Mouse (Mus musculus) kidney, adult 2 months (tissue): ENCODE data around the gene Gm20696. TPM values are rescaled to one million over a fixed set of nuclear protein-coding genes. Genes with fewer than 3 reads are reported as not detected.

Experiments used
- DNase-seq: peaks from one replicate; pipeline ENCODE4 v3.0.0; 2021
- H3K27ac ChIP-seq: fragments of 200-500 bp; 2 replicates; pipeline ENCODE4 v1.5.1; 2012; ENCODE audit warnings: low read depth, low read length, control low read depth, inconsistent platforms; ENCODE audit not compliant: insufficient read depth
- H3K27me3 ChIP-seq: fragments of 200-500 bp; replicated peaks from 2 replicates; pipeline ENCODE4 v1.6.1; 2012; ENCODE audit warnings: mild to moderate bottlenecking, moderate library complexity, low read length, inconsistent platforms; ENCODE audit not compliant: control insufficient read depth, insufficient read depth
- H3K36me3 ChIP-seq: fragments of 200-500 bp; 2 replicates; pipeline ENCODE4 v1.6.1; 2012; ENCODE audit warnings: mild to moderate bottlenecking, moderate library complexity, low read length, inconsistent platforms; ENCODE audit not compliant: control insufficient read depth, insufficient read depth
- H3K4me1 ChIP-seq: fragments of 200-500 bp; 2 replicates; pipeline ENCODE4 v1.6.1; 2011; ENCODE audit warnings: low read length; ENCODE audit not compliant: control insufficient read depth, insufficient read depth
- H3K4me3 ChIP-seq: fragments of 200-500 bp; 2 replicates; pipeline ENCODE4 v1.5.1; 2011; ENCODE audit warnings: mild to moderate bottlenecking, low read depth, low read length, control low read depth; ENCODE audit not compliant: insufficient read depth
- CTCF ChIP-seq: fragments of 200-500 bp; conservative IDR thresholded peaks from 2 replicates; pipeline ENCODE4 v1.5.1; 2011; ENCODE audit warnings: low read depth, mild to moderate bottlenecking, control low read depth, low read length, moderate library complexity, mixed read lengths; ENCODE audit not compliant: insufficient read depth, insufficient read length
- POLR2A ChIP-seq: fragments of 200-500 bp; IDR thresholded peaks from one replicate; pipeline ENCODE4 v1.6.1; 2011; ENCODE audit warnings: low read depth, low read length, control low read depth
- WGBS: fragments of 180-500 bp; shearing (Covaris S2); methylation state at CpG from one replicate; pipeline ENCODE4 v1.1.7; 2018; 5-methylcytosine and 5-hydroxymethylcytosine counted together
- polyA plus RNA-seq: library from polyadenylated mRNA; depleted of rRNA; stranded (reverse); fragments of >200 nt; gene quantifications from 2 replicates; pipeline ENCODE4 v1.2.3, GENCODE M21; 2012

The Gm20696 gene
- polyA plus RNA-seq, 1 experiment: 0.31 TPM

DNA sequence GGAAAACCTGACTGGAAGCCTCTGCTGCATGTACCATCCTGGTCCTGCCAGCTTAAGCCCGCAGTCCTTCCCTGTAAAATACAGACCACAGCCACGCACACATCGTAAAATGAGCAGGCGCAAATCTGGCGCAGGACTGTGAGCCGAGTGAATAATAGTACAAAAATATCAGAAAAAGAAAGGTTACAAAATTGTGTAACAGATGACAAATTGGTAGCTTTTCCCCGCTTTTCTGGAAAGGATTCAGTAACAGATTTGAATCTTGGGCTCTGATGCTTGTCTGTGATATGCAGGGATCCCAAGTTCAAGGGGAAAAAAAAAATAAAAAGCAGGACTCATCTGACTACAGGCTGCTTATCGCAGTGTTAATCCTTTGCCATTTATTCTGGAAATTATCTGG lies 289.9 kb downstream of the Gm20696 start:
- H3K4me3 ChIP-seq: no peak overlapping the region
- no peak for DNase-seq
- no peak overlapping the region for H3K27ac ChIP-seq
- H3K36me3 ChIP-seq: no peaks in the 10 kb centered on the region
- H3K27me3 ChIP-seq: no peaks in the 10 kb centered on the region
- no peaks in the 10 kb centered on the region for H3K4me1 ChIP-seq
- WGBS: 92% methylated on average over 8 of the region's 8 CpGs
- no peak for TF ChIP-seq POLR2A
- no peak for TF ChIP-seq CTCF

DNA sequence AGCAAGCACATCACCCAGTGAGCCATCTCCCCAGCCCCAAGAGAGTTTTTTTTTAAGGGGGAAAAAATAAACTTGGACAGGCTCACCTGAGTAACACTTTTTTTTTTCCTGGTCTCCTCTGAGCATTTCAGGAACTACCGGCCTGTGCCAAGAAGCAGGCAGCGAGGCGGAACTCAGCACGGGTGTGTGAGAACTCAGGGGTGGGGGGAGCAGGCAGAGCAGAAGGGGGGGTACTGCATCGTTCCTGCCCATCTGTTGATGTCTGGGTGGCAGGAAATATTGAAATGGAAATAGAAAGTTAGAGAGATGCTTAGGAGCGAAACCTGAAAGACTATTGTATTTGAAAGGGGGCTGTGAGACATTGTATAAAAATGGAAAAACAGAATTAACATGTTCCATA lies 290.7 kb downstream of the Gm20696 start:
- Histone ChIP-seq H3K27ac (no peak overlapping the region), H3K36me3 (no peaks in the 10 kb centered on the region), H3K4me3 (no peak overlapping the region), H3K4me1 (no peaks in the 10 kb centered on the region), H3K27me3 (no peaks in the 10 kb centered on the region)
- peak; percentile 54 for DNase-seq
- TF ChIP-seq POLR2A: no peak
- no peak for TF ChIP-seq CTCF
- 33% methylated on average over 6 of the region's 6 CpGs for WGBS

DNA sequence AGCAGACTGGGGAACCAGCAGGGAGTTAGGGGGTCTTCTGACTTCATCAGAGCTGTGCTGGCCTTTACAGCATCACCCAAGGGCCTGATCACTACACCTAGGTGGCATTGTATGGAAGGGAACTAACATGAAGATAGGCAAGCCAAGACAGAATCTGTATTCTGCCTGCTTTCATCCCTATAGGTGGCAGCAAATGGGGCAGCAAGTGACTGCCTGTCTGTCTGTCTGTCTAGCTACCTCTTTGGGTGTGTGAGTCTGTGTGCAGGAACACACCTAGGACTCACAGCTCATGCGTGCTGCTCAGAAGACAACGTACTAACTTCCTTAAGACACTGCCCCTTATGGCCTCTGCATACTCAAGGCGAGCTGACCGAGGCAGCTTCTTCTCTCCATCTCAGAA lies 291.2 kb downstream of the Gm20696 start:
- DNase-seq: no peak
- no peak overlapping the region for H3K4me3 ChIP-seq
- H3K4me1 ChIP-seq: no peaks in the 10 kb centered on the region
- 29% methylated on average over 4 of the region's 4 CpGs for WGBS
- no peaks in the 10 kb centered on the region for H3K27me3 ChIP-seq
- H3K27ac ChIP-seq: no peak overlapping the region
- TF ChIP-seq CTCF: no peak
- no peak for TF ChIP-seq POLR2A
- no peaks in the 10 kb centered on the region for H3K36me3 ChIP-seq

DNA sequence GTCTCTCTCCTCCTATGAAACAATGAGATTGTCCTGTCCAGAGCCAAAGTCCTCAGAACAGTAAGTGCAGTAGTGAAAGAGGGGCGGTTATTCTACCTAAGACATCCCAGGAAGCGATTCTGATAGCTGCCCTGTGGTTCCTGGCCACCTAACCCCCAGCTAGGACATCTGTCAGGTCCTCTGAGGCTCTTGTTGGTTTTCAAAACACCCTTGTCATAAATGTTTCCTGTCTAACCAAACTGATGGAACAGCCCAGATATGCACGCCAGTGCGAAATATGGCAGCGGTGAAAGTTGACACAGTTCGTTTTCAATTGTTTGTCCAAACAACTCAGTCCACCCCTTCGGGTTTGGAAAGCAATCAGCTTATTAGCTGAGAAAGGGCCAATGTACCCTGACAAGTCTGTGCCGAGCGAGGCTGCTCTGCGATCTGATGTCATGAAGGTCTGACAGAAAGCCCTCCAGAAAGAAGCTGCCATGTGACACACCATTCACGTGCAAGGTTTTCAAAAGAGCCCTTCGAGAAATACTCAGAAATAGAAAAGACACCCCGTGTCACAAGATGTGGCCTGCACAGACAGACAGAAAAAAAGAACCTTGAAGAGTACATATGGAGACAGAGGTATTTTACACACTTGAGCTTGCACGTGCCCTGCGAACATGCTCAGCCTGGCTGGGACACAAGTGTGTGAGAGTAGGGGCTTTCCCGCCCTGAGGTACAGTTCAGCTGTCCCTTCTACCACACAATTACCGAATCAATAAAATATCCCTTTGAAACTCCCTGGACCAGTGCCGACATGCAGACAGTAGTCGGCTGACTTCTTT lies 291.9 kb downstream of the Gm20696 start:
- no peaks in the 10 kb centered on the region for H3K36me3 ChIP-seq
- H3K27ac ChIP-seq: no peak overlapping the region
- WGBS: 56% methylated on average over 19 of the region's 19 CpGs
- H3K4me1 ChIP-seq: no peaks in the 10 kb centered on the region
- H3K27me3 ChIP-seq: no peaks in the 10 kb centered on the region
- DNase-seq: peak; percentile 59
- TF ChIP-seq POLR2A (no peak), CTCF (no peak)
- no peak overlapping the region for H3K4me3 ChIP-seq

DNA sequence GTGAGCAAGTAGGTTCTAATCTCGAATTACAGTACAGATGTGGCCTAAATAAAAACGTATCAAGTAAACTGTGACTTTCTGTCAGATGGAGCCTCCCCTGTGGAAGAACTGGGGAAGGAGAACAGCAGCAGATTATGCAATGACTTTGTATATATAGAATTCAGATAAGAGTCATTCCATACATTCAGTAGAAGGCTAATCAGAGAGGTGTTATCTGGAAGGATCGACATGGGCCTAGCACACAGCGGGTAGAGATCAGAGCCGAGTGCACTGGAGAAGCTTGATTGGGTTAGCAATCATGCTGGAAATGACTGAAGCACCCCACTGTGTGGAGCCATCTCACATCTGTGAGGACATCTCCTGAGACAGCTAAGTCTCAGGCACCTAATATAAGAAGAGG lies 294.2 kb downstream of the Gm20696 start:
- Histone ChIP-seq H3K4me1 (no peaks in the 10 kb centered on the region; the same call in 1 of the 2 replicates), H3K4me3 (no peak overlapping the region), H3K27ac (no peak overlapping the region), H3K36me3 (no peaks in the 10 kb centered on the region), H3K27me3 (no peaks in the 10 kb centered on the region)
- TF ChIP-seq CTCF: no peak
- DNase-seq: no peak
- WGBS: 88% methylated on average over 5 of the region's 5 CpGs

DNA sequence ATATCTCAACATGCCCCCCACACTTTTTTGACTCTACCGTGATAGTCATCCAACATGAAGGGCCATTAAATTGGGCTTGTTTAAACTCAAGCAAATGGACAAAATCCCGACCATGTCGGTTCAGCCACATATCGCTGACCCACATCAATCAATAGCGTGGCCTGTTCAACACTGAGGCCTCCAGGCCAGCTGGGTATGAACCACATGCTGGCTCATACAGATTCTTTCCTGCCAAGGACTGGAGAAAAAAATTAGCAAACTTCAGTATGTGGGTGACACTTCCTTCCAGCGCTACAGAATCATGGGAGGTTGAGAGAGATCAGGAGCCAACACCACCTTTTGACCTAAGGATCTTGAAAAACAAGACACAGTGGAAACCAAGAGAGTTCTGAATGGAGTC lies 294.6 kb downstream of the Gm20696 start:
- DNase-seq: no peak
- H3K36me3 ChIP-seq: no peaks in the 10 kb centered on the region
- no peaks in the 10 kb centered on the region; the same call in 1 of the 2 replicates for H3K4me1 ChIP-seq
- H3K4me3 ChIP-seq: no peak overlapping the region
- no peaks in the 10 kb centered on the region for H3K27me3 ChIP-seq
- 73% methylated on average over 6 of the region's 6 CpGs for WGBS
- no peak overlapping the region for H3K27ac ChIP-seq
- TF ChIP-seq POLR2A (no peak), CTCF (no peak)

DNA sequence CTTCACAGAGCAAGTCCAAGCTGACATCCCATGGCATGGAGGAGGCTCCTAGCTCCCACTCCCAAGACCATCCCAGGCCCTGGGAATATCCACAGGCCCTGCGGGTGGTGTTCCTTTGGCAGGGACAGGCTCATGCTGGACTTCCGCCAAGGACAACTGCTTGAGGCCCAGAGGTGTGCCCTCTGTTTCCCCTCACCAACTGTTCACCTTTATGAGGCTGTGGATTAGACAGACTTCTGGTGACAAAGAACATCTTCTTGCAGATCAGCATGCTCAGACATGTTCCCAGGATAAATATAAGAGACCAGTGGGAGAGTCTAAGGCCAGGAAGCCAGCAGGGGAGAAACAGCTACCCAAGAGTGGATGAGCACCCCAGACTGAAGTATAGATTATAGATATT lies 296.7 kb downstream of the Gm20696 start:
- no peak for TF ChIP-seq CTCF
- no peak for TF ChIP-seq POLR2A
- Histone ChIP-seq H3K4me3 (no peak overlapping the region), H3K27me3 (no peaks in the 10 kb centered on the region), H3K36me3 (no peaks in the 10 kb centered on the region), H3K27ac (no peak overlapping the region), H3K4me1 (no peaks in the 10 kb centered on the region; the same call in 1 of the 2 replicates)
- DNase-seq: no peak
- 83% methylated on average over 2 of the region's 2 CpGs for WGBS
